Mouse (Mus musculus) C2C12 (cell line): ENCODE data around the gene Olfr13. TPM values are rescaled to one million over a fixed set of nuclear protein-coding genes. Genes with fewer than 3 reads are reported as not detected.

ENCODE experiments used
- polyA plus RNA-seq: library from polyadenylated mRNA; unstranded; fragments of >200 nt; fragmentation: generic; extraction: Trizol; gene quantifications from one replicate; pipeline ENCODE4 v1.2.1, GENCODE M21; 2012; ENCODE audit warnings: missing spikeins

Olfr13 gene
- polyA plus RNA-seq, 1 experiment = not detected

Other genes starting within 250 kb of the Olfr13 start
- not detected for gene Olfr444, start 223.1 kb upstream of the Olfr13 start, polyA plus RNA-seq
- gene Olfr441, start 65.8 kb upstream of the Olfr13 start, polyA plus RNA-seq = not detected
- not detected for gene Olfr237-ps1, start 25.6 kb upstream of the Olfr13 start, polyA plus RNA-seq
- not detected for gene Olfr437, start 8.9 kb upstream of the Olfr13 start, polyA plus RNA-seq
- gene Olfr435, start 25.0 kb downstream of the Olfr13 start, polyA plus RNA-seq = not detected
- gene Olfr434, start 40.9 kb downstream of the Olfr13 start, polyA plus RNA-seq = not detected
- gene Olfr47, start 59.4 kb downstream of the Olfr13 start, polyA plus RNA-seq = not detected
- 9.3 TPM for gene Arhgef5, start 93.4 kb downstream of the Olfr13 start, polyA plus RNA-seq
- gene Nobox, start 137.4 kb downstream of the Olfr13 start, polyA plus RNA-seq = not detected